Mouse (Mus musculus) liver, embryonic 16.5 days (tissue): Measurements from ENCODE around the gene 4933427D14Rik. TPM values are rescaled to one million over a fixed set of nuclear protein-coding genes. Genes with fewer than 3 reads are reported as not detected.
A peak's percentile ranks its signal among the peaks of the same experiment; 100 is the strongest.

ENCODE experiments used
- ATAC-seq: fragments of 200-750 bp; cut with Nextera tagmentation; 2 replicates; pipeline ENCODE4 v1.8.0; 2017; ENCODE audit warnings: low read depth, mild to moderate bottlenecking, moderate number of reproducible peaks, moderate library complexity
- H3K27ac ChIP-seq: fragments of 300-500 bp; sonication (generic); 2 replicates; pipeline ENCODE4 v1.5.1; 2014; ENCODE audit warnings: mild to moderate bottlenecking, low read length
- H3K27me3 ChIP-seq: fragments of 300-500 bp; sonication (generic); 2 replicates; pipeline ENCODE4 v1.6.1; 2014; ENCODE audit warnings: low read depth, low read length, mixed read lengths; ENCODE audit not compliant: control insufficient read depth, insufficient read depth
- H3K36me3 ChIP-seq: fragments of 300-500 bp; sonication (generic); 2 replicates; pipeline ENCODE4 v1.6.1; 2014; ENCODE audit warnings: mild to moderate bottlenecking; ENCODE audit not compliant: control insufficient read depth, insufficient read depth
- H3K4me1 ChIP-seq: fragments of 300-500 bp; sonication (generic); 2 replicates; pipeline ENCODE4 v1.6.1; 2014; ENCODE audit warnings: low read depth, low read length, mixed read lengths; ENCODE audit not compliant: control insufficient read depth
- H3K4me2 ChIP-seq: fragments of 300-500 bp; sonication (generic); 2 replicates; pipeline ENCODE4 v1.6.1; 2014; ENCODE audit warnings: low read depth, low read length, mixed read lengths
- H3K4me3 ChIP-seq: fragments of 300-500 bp; sonication (generic); 2 replicates; pipeline ENCODE4 v1.5.1; 2014; ENCODE audit warnings: low read depth, mild to moderate bottlenecking, low read length
- H3K9ac ChIP-seq: fragments of 300-500 bp; sonication (generic); 2 replicates; pipeline ENCODE4 v1.6.1; 2014; ENCODE audit warnings: low read depth, low read length
- H3K9me3 ChIP-seq: fragments of 300-500 bp; sonication (generic); replicated peaks from 2 replicates; pipeline ENCODE4 v1.6.1; 2016; ENCODE audit warnings: low read length; ENCODE audit not compliant: control insufficient read depth
- WGBS: fragments of 180-500 bp; shearing (Covaris S2); extraction: QIAGEN DNeasy Blood & Tissue Kit; methylation state at CpG from one replicate; pipeline ENCODE4 v1.1.7; 2014; ENCODE audit not compliant: insufficient replicate concordance; 5-methylcytosine and 5-hydroxymethylcytosine counted together
- polyA plus RNA-seq: library from polyadenylated mRNA; unstranded; fragments of >200 nt; fragmentation: Nextera tagmentation; extraction: Ambion mirVana; gene quantifications from 2 replicates; pipeline ENCODE4 v1.2.1, GENCODE M21; 2015

Gene 4933427D14Rik
- polyA plus RNA-seq, 1 experiment from 2014 or later = 2.2 TPM

DNA sequence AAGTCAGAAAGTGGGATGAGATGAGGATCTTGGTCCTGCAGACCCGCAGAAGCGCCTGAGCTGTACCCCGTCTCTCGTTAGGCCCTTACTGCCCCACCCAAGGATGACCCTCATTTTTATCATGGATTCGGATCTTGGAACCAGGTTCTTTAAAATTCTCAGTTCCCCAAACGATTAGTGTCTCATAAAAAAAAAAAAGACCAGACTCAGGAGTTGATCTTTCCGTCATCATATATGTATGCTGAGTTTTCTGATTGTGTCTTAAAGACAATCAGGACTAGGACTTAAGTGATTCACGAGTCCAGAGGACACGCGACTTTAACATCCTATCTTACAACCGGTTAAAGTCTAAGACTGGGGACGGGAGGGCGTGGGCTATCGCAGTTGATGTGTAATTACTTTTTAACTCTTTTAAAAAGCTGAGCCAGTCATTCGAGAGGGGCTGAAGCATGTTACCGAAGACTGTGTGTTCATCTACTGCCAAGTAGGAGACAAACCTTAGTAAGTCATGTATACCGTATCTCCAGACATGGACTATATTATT is 647 bp upstream of the 4933427D14Rik start:
- H3K4me1 ChIP-seq = peaks cover 12% of the 10 kb centered on the region
- H3K9me3 ChIP-seq = no peaks in the 10 kb centered on the region
- no peak for ATAC-seq
- 10% methylated on average over 17 of the region's 17 CpGs for WGBS
- peak overlapping the region; percentile 54; the same call in 1 of the 2 replicates for H3K27ac ChIP-seq
- peak overlapping the region; percentile 82 for H3K9ac ChIP-seq
- peak overlapping the region; percentile 90 for H3K4me2 ChIP-seq
- H3K4me3 ChIP-seq = peak overlapping the region; percentile 87
- H3K36me3 ChIP-seq = 0 out of 2 replicates have a peak, but pooled peaks cover 7% of the 10 kb centered on the region
- no peaks in the 10 kb centered on the region for H3K27me3 ChIP-seq

GRCm38 (mm10) chr11:72206341-72207203 is 687 bp downstream of the 4933427D14Rik start, which contains the start of gene Gm43951:
TSS of gene Gm43951 (minus strand) at chr11:72206840.
- no peaks in the 10 kb centered on the region for H3K9me3 ChIP-seq
- under 1% methylated on average over 43 of the region's 43 CpGs for WGBS
- H3K4me2 ChIP-seq = peak within 1 kb of the TSS; percentile 90
- H3K27me3 ChIP-seq = no peaks in the 10 kb centered on the region
- peak within 1 kb of the TSS; percentile 54; the same call in 1 of the 2 replicates for H3K27ac ChIP-seq
- ATAC-seq = peak; percentile 8; the same call in 1 of the 2 replicates
- peak within 1 kb of the TSS; percentile 87 for H3K4me3 ChIP-seq
- H3K4me1 ChIP-seq = peaks cover 12% of the 10 kb centered on the region
- peaks cover 7% of the 10 kb centered on the region; the same call in 1 of the 2 replicates for H3K36me3 ChIP-seq
- H3K9ac ChIP-seq = peak within 1 kb of the TSS; percentile 82

DNA sequence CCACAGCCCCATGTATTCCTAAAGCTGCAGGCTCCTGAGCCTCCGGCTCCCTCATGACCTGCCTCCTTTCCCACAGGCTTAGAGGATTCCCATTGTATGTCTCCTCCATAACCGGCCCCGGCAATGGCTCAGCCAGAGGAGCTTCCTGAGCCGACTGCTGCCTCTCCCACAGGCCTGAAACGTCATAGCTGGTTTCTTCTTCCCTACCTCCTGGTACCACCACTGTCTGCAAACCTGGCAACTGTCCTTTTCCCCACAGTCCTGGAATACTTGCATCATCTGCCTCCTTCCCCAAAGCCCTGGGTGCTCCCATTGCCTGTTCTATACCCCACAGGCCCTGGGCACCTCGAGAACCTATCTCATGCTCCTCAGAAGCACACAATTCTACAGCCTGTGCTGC is 2.0 kb downstream of the 4933427D14Rik start:
- Histone ChIP-seq H3K9me3 (no peaks in the 10 kb centered on the region), H3K27ac (no peak overlapping the region), H3K4me1 (peaks cover 12% of the 10 kb centered on the region), H3K27me3 (no peaks in the 10 kb centered on the region), H3K4me2 (no peak overlapping the region), H3K36me3 (peaks cover 3% of the 10 kb centered on the region; the same call in 1 of the 2 replicates), H3K4me3 (no peak overlapping the region), H3K9ac (no peak overlapping the region)
- WGBS = 80% methylated on average over 6 of the region's 6 CpGs
- ATAC-seq = no peak

DNA sequence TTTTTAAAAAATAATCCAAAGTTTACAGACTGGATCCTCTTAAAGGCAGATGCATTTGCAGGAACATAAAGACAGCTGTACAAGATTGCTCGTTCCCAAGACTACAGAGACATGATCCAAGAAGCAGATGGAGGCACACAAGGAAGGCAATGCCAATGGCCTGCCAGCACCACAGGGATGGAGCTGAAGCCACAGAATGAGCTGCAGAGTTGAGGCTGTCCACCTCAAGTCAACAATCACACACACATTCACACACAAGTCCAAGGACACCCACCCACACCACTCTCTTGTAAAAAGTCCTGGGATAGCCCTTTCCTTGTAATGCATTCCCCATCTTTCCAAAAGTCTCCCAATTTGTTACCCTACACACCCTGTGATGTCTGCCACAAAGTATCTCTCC is 3.8 kb downstream of the 4933427D14Rik start:
- Histone ChIP-seq H3K4me3 (no peak overlapping the region), H3K4me1 (peaks cover 12% of the 10 kb centered on the region), H3K36me3 (peaks cover 2% of the 10 kb centered on the region; the same call in 1 of the 2 replicates), H3K9ac (no peak overlapping the region), H3K4me2 (no peak overlapping the region), H3K9me3 (no peaks in the 10 kb centered on the region), H3K27ac (no peak overlapping the region), H3K27me3 (no peaks in the 10 kb centered on the region)
- ATAC-seq = no peak
- WGBS = 63% methylated on average over 1 of the region's 1 CpGs

- H3K4me1 ChIP-seq = no peaks in the 10 kb centered on the region
- 71% methylated on average over 8 of the region's 8 CpGs for WGBS
- H3K9me3 ChIP-seq = no peaks in the 10 kb centered on the region
- H3K27me3 ChIP-seq = no peaks in the 10 kb centered on the region
- H3K9ac ChIP-seq = no peak overlapping the region
- no peak overlapping the region for H3K27ac ChIP-seq
- peaks cover 1% of the 10 kb centered on the region; the same call in 1 of the 2 replicates for H3K36me3 ChIP-seq
- H3K4me2 ChIP-seq = no peak overlapping the region
- H3K4me3 ChIP-seq = no peak overlapping the region
- no peak for ATAC-seq
These were observed 10.8 kb downstream of the 4933427D14Rik start for GRCm38 (mm10) chr11:72196506-72196905.

GRCm38 (mm10) chr11:72194259-72194658 is 13.0 kb downstream of the 4933427D14Rik start:
- H3K27me3 ChIP-seq = no peaks in the 10 kb centered on the region
- H3K4me2 ChIP-seq = no peak overlapping the region
- no peak overlapping the region for H3K9ac ChIP-seq
- H3K4me3 ChIP-seq = no peak overlapping the region
- 79% methylated on average over 2 of the region's 2 CpGs for WGBS
- H3K9me3 ChIP-seq = no peaks in the 10 kb centered on the region
- ATAC-seq = no peak
- peaks cover 4% of the 10 kb centered on the region for H3K36me3 ChIP-seq
- H3K4me1 ChIP-seq = no peaks in the 10 kb centered on the region
- H3K27ac ChIP-seq = no peak overlapping the region

GRCm38 (mm10) chr11:72190857-72191256 is 16.4 kb downstream of the 4933427D14Rik start:
- Histone ChIP-seq H3K9me3 (no peaks in the 10 kb centered on the region), H3K4me1 (no peaks in the 10 kb centered on the region), H3K4me2 (no peak overlapping the region), H3K27ac (no peak overlapping the region), H3K9ac (no peak overlapping the region), H3K27me3 (no peaks in the 10 kb centered on the region), H3K4me3 (no peak overlapping the region), H3K36me3 (peaks cover 5% of the 10 kb centered on the region)
- ATAC-seq = no peak
- 69% methylated on average over 1 of the region's 1 CpGs for WGBS

- ATAC-seq = no peak
- Histone ChIP-seq H3K4me3 (no peak overlapping the region), H3K9me3 (no peaks in the 10 kb centered on the region), H3K4me1 (no peaks in the 10 kb centered on the region), H3K9ac (no peak overlapping the region), H3K27ac (no peak overlapping the region), H3K36me3 (0 out of 2 replicates have a peak, but pooled peaks cover under 1% of the 10 kb centered on the region), H3K27me3 (no peaks in the 10 kb centered on the region), H3K4me2 (no peak overlapping the region)
- 77% methylated on average over 4 of the region's 4 CpGs for WGBS
These were observed 23.0 kb downstream of the 4933427D14Rik start for GRCm38 (mm10) chr11:72184252-72184651.

DNA sequence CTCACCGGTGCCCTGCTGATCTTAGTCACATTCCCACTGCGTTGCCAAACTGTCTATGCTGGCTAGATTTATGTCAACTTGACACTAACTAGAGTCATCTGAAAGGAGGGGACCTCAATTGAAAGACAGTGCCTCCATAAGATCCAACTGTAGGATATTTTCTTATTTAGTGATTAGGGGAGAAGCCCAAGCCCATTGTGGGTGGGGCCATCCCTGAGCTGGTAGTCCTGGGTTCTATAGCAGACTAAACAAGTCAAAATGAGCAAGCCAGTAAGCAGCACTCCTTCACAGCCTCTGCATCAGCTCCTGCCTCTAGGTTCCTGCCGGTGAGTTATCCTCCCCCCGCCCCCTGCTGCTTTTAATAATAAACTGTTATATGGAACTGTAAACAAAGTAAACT is 26.1 kb downstream of the 4933427D14Rik start:
- Histone ChIP-seq H3K27ac (no peak overlapping the region), H3K4me3 (no peak overlapping the region), H3K4me2 (no peak overlapping the region), H3K27me3 (no peaks in the 10 kb centered on the region), H3K9me3 (no peaks in the 10 kb centered on the region), H3K4me1 (no peaks in the 10 kb centered on the region), H3K9ac (no peak overlapping the region), H3K36me3 (peaks cover 2% of the 10 kb centered on the region; the same call in 1 of the 2 replicates)
- WGBS = 80% methylated on average over 4 of the region's 4 CpGs
- no peak for ATAC-seq
